Mouse (Mus musculus) pancreas, adult 10 weeks (tissue): ENCODE measurements around the gene Sf1. TPM values are rescaled to one million over a fixed set of nuclear protein-coding genes. Genes with fewer than 3 reads are reported as not detected.

ENCODE experiments used
- polyA plus RNA-seq: library from polyadenylated mRNA; stranded (reverse); fragments of 350-450 nt; fragmentation: Illumina TruSeq; extraction: RNeasy Lipid Tissue Mini Kit (QIAGEN cat#74804); gene quantifications from one replicate; pipeline ENCODE4 v1.2.3, GENCODE M21; 2015; ENCODE audit warnings: low read depth, low replicate concordance; ENCODE audit not compliant: insufficient read depth

Sf1 gene
- 54.5 TPM for polyA plus RNA-seq

GRCm38 (mm10) chr19:6363411-6364240 lies at the start of gene Sf1:
TSS of gene Sf1 (plus strand) at chr19:6363690.

GRCm38 (mm10) chr19:6334673-6335457 lies 28.6 kb upstream of the Sf1 start, which contains the start of gene Men1:
TSS of gene Men1 (plus strand) at chr19:6334979.

GRCm38 (mm10) chr19:6340524-6341452 lies 22.7 kb upstream of the Sf1 start, which contains the start of gene Map4k2:
TSS of gene Map4k2 (plus strand) at chr19:6341135.

GRCm38 (mm10) chr19:6384128-6384527 lies 20.6 kb downstream of the Sf1 start, which contains the start of gene Pygm:
TSS of gene Pygm (plus strand) at chr19:6384399.

GRCm38 (mm10) chr19:6399285-6400095 lies 36.0 kb downstream of the Sf1 start, which contains the start of gene Rasgrp2:
TSS of gene Rasgrp2 (plus strand) at chr19:6399340.

GRCm38 (mm10) chr19:6418233-6418879 lies 54.9 kb downstream of the Sf1 start, which contains the start of gene Nrxn2:
TSS of gene Nrxn2 (plus strand) at chr19:6418731.

Other genes with a start within 250 kb of the Sf1 start
- 3.3 TPM for gene Sac3d1, start 245.0 kb upstream of the Sf1 start, polyA plus RNA-seq
- 10.1 TPM for gene Snx15, start 235.4 kb upstream of the Sf1 start, polyA plus RNA-seq
- 1.2 TPM for gene Batf2, start 222.7 kb upstream of the Sf1 start, polyA plus RNA-seq
- gene Arl2, start 222.1 kb upstream of the Sf1 start, polyA plus RNA-seq = 9.0 TPM
- not detected for gene Majin, start 179.3 kb upstream of the Sf1 start, polyA plus RNA-seq
- gene Gpha2, start 137.3 kb upstream of the Sf1 start, polyA plus RNA-seq = not detected
- 8.9 TPM for gene Ppp2r5b, start 127.8 kb upstream of the Sf1 start, polyA plus RNA-seq
- 8.4 TPM for gene Atg2a, start 122.0 kb upstream of the Sf1 start, polyA plus RNA-seq
- 9.0 TPM for gene Ehd1, start 87.0 kb upstream of the Sf1 start, polyA plus RNA-seq
- 20.5 TPM for gene Cdc42bpg, start 57.2 kb upstream of the Sf1 start, polyA plus RNA-seq
- 16.3 TPM for gene Men1, start 28.7 kb upstream of the Sf1 start, polyA plus RNA-seq
- 23.5 TPM for gene Map4k2, start 22.6 kb upstream of the Sf1 start, polyA plus RNA-seq
- gene Pygm, start 20.7 kb downstream of the Sf1 start, polyA plus RNA-seq = 5.7 TPM
- gene Rasgrp2, start 35.6 kb downstream of the Sf1 start, polyA plus RNA-seq = 16.9 TPM
- gene Nrxn2, start 55.0 kb downstream of the Sf1 start, polyA plus RNA-seq = 1.6 TPM
- gene Slc22a12, start 179.3 kb downstream of the Sf1 start, polyA plus RNA-seq = not detected